Mouse (Mus musculus) intestine, embryonic 16.5 days (tissue): Measurements from ENCODE around the gene Ctsw. TPM values are rescaled to one million over a fixed set of nuclear protein-coding genes. Genes with fewer than 3 reads are reported as not detected.

Experiments used
- ATAC-seq: fragments of 200-750 bp; cut with Nextera tagmentation; 2 replicates; pipeline ENCODE4 v1.8.0; 2017; ENCODE audit warnings: moderate TSS enrichment, moderate library complexity
- H3K27ac ChIP-seq: fragments of 300-500 bp; sonication (generic); 2 replicates; pipeline ENCODE4 v1.5.1; 2014; ENCODE audit warnings: mild to moderate bottlenecking, low read length
- H3K27me3 ChIP-seq: fragments of 300-500 bp; sonication (generic); replicated peaks from 2 replicates; pipeline ENCODE4 v1.6.1; 2014; ENCODE audit warnings: low read length, control low read depth, mixed read lengths; ENCODE audit not compliant: control insufficient read depth, insufficient read depth
- H3K36me3 ChIP-seq: fragments of 300-500 bp; sonication (generic); 2 replicates; pipeline ENCODE4 v1.6.1; 2014; ENCODE audit warnings: low read length, control low read depth; ENCODE audit not compliant: control insufficient read depth, insufficient read depth
- H3K4me1 ChIP-seq: fragments of 300-500 bp; sonication (generic); 2 replicates; pipeline ENCODE4 v1.6.1; 2014; ENCODE audit warnings: low read length, control low read depth, mixed read lengths; ENCODE audit not compliant: control insufficient read depth, insufficient read depth
- H3K4me2 ChIP-seq: fragments of 300-500 bp; sonication (generic); 2 replicates; pipeline ENCODE4 v1.6.1; 2014; ENCODE audit warnings: low read depth, low read length, control low read depth
- H3K4me3 ChIP-seq: fragments of 300-500 bp; sonication (generic); 2 replicates; pipeline ENCODE4 v1.5.1; 2014; ENCODE audit warnings: mild to moderate bottlenecking, low read length
- H3K9ac ChIP-seq: fragments of 300-500 bp; sonication (generic); 2 replicates; pipeline ENCODE4 v1.6.1; 2014; ENCODE audit warnings: low read depth, low read length
- H3K9me3 ChIP-seq: fragments of 300-500 bp; sonication (generic); 2 replicates; pipeline ENCODE4 v1.6.1; 2016; ENCODE audit warnings: low read length, control low read depth; ENCODE audit not compliant: control insufficient read depth
- WGBS: fragments of 180-500 bp; shearing (Covaris S2); extraction: QIAGEN DNeasy Blood & Tissue Kit; methylation state at CpG from one replicate; pipeline ENCODE4 v1.1.7; 2014; 5-methylcytosine and 5-hydroxymethylcytosine counted together
- polyA plus RNA-seq: library from polyadenylated mRNA; unstranded; fragments of >200 nt; fragmentation: Nextera tagmentation; extraction: Ambion mirVana; gene quantifications from 2 replicates; pipeline ENCODE4 v1.2.1, GENCODE M21; 2015

The Ctsw gene
- polyA plus RNA-seq, 1 experiment from 2014 or later: 1.7 TPM

DNA sequence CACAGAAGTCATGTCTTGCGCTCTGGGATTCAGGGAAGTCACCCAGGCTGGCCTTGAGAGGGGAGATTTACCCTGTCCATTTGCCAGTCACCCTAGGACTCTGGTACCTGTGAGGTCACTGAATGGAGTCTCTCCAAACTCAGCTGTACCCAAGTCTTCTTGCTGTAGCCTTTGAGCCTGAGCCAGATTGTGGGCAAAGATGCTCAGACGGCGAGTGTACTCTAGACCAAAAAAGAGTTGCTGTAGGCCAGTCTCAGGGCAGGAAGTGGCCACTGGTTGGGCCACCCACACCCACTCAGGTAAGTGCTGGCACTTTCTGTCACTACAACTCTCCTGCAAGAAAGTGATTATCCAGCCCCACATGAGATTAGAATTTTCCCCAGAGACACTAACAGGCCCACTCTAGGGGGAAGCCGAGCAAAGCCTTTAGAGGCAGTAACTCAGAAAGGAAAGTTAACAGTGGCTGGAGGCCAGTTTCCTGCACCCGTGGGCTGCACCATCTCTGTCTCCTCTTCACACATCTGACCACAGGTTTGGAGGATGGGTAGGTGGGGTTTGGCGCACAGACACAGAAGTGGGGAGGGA lies 1.3 kb downstream of the Ctsw start:
- Histone ChIP-seq H3K36me3 (peaks cover 18% of the 10 kb centered on the region), H3K9ac (no peak overlapping the region), H3K9me3 (no peaks in the 10 kb centered on the region), H3K4me3 (no peak overlapping the region), H3K4me2 (no peak overlapping the region), H3K27ac (no peak overlapping the region), H3K27me3 (no peaks in the 10 kb centered on the region), H3K4me1 (no peaks in the 10 kb centered on the region)
- WGBS: 89% methylated on average over 6 of the region's 6 CpGs
- no peak for ATAC-seq

DNA sequence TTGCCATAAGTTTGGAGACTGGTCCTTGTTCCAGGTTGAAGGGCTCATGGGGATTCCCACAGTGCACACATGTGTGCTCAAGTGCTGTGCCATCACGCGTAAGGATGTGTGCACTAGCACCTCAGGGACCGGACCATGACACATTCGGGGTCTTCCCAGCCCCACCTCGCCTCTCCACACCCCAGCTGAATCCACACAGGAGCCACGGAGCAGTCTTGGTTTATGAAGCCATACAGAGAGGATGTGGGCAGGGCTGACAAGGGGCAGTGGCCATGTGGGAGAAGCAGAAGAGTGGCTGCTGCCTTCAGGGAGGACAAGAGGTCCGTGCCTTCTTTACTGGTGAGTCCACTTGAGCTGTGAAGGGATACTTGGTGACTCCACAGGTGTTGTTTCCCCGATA lies 3.3 kb downstream of the Ctsw start:
- Histone ChIP-seq H3K9ac (no peak overlapping the region), H3K4me3 (no peak overlapping the region), H3K4me2 (no peak overlapping the region), H3K9me3 (no peaks in the 10 kb centered on the region), H3K27ac (no peak overlapping the region), H3K27me3 (no peaks in the 10 kb centered on the region), H3K4me1 (peaks cover 8% of the 10 kb centered on the region), H3K36me3 (peaks cover 20% of the 10 kb centered on the region)
- ATAC-seq: no peak
- 95% methylated on average over 8 of the region's 8 CpGs for WGBS

DNA sequence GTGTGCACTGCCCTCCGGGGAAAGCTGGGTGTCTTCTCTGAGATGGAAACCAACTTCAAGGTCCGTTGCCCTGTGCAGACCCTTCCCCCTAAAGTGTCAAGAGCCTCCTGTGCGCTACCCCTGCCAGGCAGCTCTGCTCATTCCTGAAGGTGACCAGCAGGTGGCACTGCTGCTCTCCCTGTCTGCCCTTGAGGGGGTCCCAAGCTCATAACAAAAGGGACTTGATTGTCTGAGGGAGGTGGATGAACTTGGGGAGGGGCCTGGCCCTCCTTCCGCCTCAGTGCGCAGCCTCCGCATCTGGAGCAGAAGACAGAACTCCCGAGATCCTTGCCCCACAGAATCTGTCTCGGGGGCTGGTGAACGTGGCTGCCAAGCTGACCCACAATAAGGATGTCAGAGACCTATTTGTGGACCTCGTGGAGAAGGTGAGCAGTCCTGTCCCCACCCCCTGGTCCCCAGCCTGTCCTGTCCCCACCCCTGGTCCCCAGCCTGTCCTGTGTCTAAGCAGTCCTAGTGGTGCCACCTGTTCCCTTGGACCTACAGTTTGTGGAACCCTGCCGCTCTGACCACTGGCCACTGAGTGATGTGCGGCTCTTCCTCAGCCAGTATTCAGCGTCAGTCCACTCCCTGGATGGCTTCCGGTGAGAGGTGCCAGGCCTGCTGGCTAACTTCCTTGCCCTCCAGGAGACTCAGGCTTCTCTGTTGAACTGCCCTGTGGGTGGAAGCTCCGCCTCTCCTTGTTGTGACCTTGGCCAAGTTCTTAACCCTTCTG lies 4.3 kb downstream of the Ctsw start:
- Histone ChIP-seq H3K9ac (peak overlapping the region; percentile 49), H3K4me1 (peaks cover 10% of the 10 kb centered on the region), H3K4me3 (peak overlapping the region; percentile 24), H3K27me3 (no peaks in the 10 kb centered on the region), H3K4me2 (peak overlapping the region; percentile 30), H3K36me3 (peaks cover 20% of the 10 kb centered on the region), H3K27ac (no peak overlapping the region), H3K9me3 (no peaks in the 10 kb centered on the region)
- WGBS: 37% methylated on average over 15 of the region's 15 CpGs
- ATAC-seq: peak; percentile 5; the same call in 1 of the 2 replicates

DNA sequence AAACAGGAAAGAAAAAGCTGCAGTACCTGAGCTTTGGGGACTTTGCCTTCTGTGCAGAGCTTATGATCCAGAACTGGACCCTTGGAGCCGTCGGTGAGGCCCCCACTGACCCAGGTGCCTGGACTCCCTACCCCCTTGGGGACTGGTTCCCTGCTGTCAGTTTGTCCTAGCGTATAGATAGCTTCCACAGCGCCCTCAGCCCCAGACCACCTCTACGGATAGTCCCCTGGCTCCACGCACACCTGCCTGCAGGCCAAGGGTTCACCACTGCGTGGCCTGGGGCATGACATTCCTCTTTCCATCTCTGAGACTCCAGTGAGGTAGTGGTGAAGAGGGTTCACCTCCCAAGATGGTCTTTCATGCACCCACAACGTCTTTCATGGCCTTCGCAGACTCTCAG lies 5.1 kb downstream of the Ctsw start:
- H3K9me3 ChIP-seq: no peaks in the 10 kb centered on the region
- no peak overlapping the region for H3K4me2 ChIP-seq
- H3K9ac ChIP-seq: no peak overlapping the region
- H3K36me3 ChIP-seq: peaks cover 20% of the 10 kb centered on the region
- no peaks in the 10 kb centered on the region for H3K27me3 ChIP-seq
- no peak overlapping the region for H3K4me3 ChIP-seq
- no peak overlapping the region for H3K27ac ChIP-seq
- ATAC-seq: no peak
- WGBS: 88% methylated on average over 9 of the region's 9 CpGs
- H3K4me1 ChIP-seq: peaks cover 10% of the 10 kb centered on the region

DNA sequence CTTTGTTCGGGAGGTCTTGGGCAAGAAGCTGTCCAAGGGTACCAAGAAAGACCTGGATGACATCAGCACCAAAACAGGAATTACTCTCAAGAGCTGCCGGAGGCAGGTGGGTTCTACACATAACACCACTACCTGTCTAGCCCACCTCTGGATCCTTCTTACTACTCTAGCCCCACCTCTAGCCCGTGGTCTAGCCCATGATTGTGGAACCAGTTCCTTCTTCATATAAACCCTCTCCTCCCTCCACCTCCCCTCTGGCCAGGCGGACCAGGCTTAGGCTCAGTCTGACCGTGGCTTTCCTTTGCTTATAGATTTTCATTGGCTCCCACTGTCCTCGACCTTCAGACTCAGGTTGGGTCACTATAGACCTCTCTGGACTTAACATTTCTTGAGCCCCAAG lies 6.9 kb downstream of the Ctsw start:
- WGBS: 80% methylated on average over 6 of the region's 6 CpGs
- no peaks in the 10 kb centered on the region for H3K9me3 ChIP-seq
- peak overlapping the region; percentile 74 for H3K4me3 ChIP-seq
- H3K9ac ChIP-seq: peak overlapping the region; percentile 74
- no peaks in the 10 kb centered on the region for H3K27me3 ChIP-seq
- peak overlapping the region; percentile 94 for H3K4me2 ChIP-seq
- H3K36me3 ChIP-seq: peaks cover 13% of the 10 kb centered on the region
- H3K4me1 ChIP-seq: peaks cover 13% of the 10 kb centered on the region
- no peak for ATAC-seq
- H3K27ac ChIP-seq: no peak overlapping the region

DNA sequence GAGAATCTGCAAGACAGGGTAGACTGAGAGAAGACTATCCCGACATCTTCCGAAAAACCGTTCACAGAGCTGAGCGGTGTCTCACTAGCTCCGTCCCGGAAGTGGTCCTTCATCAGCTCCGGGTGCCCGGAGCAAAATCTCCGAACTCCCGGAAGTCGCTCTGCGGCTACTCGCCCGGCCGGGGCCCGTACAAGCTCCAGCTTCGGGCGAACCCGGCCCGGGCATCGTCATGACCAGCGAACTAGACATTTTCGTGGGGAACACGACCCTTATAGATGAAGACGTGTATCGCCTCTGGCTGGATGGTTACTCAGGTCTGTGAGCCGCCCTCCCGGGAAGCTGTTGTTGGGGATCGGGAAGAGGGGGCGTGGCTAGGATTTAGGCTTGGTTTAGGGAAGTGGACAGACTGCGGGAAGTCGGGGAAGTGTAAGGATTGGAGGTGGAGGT lies 7.8 kb downstream of the Ctsw start, which contains the start of gene Fibp:
Gene Fibp, plus strand, starts transcription at position 151 of the 447 bp plus-strand sequence.
- ATAC-seq: peak; percentile 69
- no peaks in the 10 kb centered on the region for H3K27me3 ChIP-seq
- H3K9ac ChIP-seq: peak within 1 kb of the TSS; percentile 74
- H3K27ac ChIP-seq: peak within 1 kb of the TSS; percentile 59
- H3K4me1 ChIP-seq: peaks cover 22% of the 10 kb centered on the region
- WGBS: under 1% methylated on average over 32 of the region's 32 CpGs
- peak within 1 kb of the TSS; percentile 74 for H3K4me3 ChIP-seq
- H3K9me3 ChIP-seq: no peaks in the 10 kb centered on the region
- peak within 1 kb of the TSS; percentile 94 for H3K4me2 ChIP-seq
- H3K36me3 ChIP-seq: peaks cover 7% of the 10 kb centered on the region

DNA sequence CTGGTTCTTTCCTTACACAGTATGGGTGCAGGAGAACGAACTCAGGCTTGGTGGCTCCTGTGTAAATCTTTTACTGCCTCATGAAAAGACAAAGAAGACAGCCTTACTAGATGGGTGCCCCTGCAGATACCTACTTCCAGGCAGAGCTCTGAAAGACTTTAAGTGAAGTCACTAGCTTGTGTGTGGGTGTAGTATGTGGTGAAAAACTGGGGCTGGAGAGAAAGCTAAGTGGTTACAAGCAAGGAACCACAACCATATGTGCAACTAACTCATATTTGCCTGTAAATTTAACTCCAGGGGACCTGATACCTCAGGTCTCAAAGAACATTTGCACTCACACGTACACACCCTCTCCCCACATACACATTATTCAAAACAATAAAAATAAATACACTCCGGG lies 8.4 kb downstream of the Ctsw start:
- Histone ChIP-seq H3K9me3 (no peaks in the 10 kb centered on the region), H3K27me3 (no peaks in the 10 kb centered on the region), H3K36me3 (peaks cover 3% of the 10 kb centered on the region; the same call in 1 of the 2 replicates), H3K4me2 (peak overlapping the region; percentile 68), H3K4me3 (peak overlapping the region; percentile 74), H3K4me1 (peaks cover 28% of the 10 kb centered on the region), H3K9ac (peak overlapping the region; percentile 74), H3K27ac (peak overlapping the region; percentile 59; the same call in 1 of the 2 replicates)
- no peak for ATAC-seq
- 29% methylated on average over 3 of the region's 3 CpGs for WGBS

DNA sequence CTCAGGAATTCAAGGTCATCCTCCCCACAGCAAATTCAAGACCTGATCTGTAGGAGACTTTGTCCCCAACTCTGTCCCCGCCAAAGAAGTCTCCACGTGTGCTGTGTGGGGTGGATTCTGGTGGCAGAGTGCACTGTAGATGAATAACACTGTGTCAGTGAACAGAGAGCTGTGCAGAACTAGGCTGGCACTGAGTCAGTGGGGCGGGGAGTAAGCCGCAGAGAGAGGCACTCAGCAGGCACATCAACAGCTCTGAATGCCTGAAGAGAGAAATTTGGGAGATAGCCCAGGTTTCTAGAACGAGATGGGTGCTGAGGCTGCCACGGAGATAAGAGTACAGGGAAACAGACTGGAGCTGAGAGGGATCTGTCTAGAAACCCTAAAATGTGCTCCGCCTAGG lies 9.3 kb downstream of the Ctsw start:
- Histone ChIP-seq H3K4me3 (no peak overlapping the region), H3K4me2 (no peak overlapping the region), H3K9me3 (no peaks in the 10 kb centered on the region), H3K36me3 (peaks cover 3% of the 10 kb centered on the region; the same call in 1 of the 2 replicates), H3K4me1 (peaks cover 30% of the 10 kb centered on the region), H3K9ac (no peak overlapping the region), H3K27me3 (no peaks in the 10 kb centered on the region), H3K27ac (no peak overlapping the region)
- ATAC-seq: no peak
- 63% methylated on average over 7 of the region's 7 CpGs for WGBS

DNA sequence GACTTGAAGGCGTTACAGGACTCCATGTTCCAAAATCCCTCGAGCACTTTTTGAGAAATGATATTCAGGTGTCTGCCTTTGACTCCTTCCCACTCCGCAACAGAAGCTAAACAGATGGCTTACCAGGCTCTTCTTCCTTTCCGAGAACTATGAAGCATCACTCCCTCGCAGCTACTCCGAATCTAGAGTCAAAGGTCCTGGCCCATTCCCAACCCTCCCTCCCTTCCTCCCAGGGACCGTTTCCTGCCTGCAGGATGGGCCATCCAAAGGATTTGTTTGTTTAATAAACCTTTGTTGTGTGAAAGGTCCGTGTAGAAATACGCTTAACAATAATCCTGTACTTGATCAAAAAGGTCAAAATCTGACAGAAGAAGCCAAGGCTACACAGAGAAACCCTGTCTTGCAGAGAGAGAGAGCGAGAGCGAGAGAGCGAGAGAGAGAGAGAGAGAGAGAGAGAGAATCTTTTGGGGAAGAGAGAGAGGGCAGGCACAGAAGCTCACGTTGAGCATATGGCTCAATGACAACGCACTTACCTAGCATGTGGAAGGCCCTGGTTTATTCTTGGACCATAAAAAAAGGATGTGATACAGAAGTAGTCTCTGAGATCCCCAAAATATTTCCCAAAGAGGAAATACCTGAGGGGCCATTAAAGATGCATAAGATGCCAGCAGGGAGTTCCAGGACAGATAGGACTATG lies 10.4 kb downstream of the Ctsw start, which contains the start of gene Ccdc85b:
Gene Ccdc85b, minus strand, starts transcription at position 149 of the 697 bp plus-strand sequence.
- Histone ChIP-seq H3K4me1 (peaks cover 30% of the 10 kb centered on the region), H3K9me3 (no peaks in the 10 kb centered on the region), H3K4me2 (peak within 1 kb of the TSS; percentile 98), H3K9ac (peak within 1 kb of the TSS; percentile 85), H3K27me3 (no peaks in the 10 kb centered on the region), H3K27ac (peak within 1 kb of the TSS; percentile 93), H3K4me3 (peak within 1 kb of the TSS; percentile 65), H3K36me3 (peaks cover 3% of the 10 kb centered on the region; the same call in 1 of the 2 replicates)
- peak; percentile 12 for ATAC-seq
- WGBS: 12% methylated on average over 14 of the region's 14 CpGs
